Mouse (Mus musculus): ENCODE data around the gene Tmem182.

Gene Tmem182

DNA sequence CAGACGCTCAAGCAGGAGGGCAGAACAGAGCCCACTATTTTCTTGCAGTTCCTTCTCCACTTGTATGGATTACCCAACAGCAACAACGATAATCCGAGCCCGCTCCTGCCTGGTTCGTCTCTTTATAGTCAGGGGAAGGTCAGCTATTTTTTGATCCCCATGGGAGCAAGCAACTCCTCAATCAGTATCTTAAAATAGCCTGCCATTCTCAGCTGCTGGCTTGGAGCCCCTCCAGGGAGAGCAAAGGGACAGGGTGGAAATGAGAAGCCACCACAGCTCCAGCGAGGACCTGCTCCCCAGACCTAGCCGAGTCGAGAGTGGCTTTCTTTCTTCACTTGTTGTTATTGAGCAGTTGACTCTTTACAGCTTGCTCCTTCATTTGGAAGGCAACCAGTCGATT, at the start of gene Tmem182:
Gene Tmem182, plus strand, starts transcription at position 251 of the 400 bp plus-strand sequence.
- DNase-seq (ENCODE audit: low spot score), result no peak

DNA sequence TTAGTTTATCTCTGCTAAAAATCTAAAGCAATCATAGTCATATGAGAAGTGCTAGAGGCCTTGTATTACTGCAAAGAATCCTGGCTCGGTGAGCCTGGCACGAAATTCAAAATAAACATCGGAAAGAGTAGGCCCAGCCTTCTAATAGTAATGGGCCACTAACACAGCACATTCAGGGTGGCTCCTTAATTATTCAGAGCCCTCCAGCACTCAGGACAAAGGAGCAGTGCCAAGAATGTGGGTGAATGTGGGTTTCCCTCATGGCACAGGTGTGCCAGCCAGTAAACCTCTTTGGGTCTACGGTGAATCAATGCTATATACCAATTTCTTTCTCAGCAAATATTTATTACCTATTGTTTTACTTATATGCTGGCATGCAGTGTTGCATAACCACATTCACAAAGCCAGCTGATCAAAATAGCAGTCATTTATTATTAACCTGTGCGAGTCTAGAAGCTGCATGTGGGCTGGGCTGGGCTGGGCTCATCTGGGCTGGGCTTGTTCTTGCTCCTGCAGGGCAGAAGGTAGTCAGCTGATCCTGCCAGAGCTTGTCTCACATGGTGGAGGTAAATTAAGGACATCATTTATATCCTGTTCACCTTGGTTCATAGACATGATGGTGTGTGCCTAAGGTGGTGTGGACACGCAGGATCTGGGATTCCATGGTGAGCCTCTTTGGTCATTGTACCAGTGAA, 45.5 kb upstream of the Tmem182 start:
- DNase-seq (ENCODE audit: low spot score), result no peak

DNA sequence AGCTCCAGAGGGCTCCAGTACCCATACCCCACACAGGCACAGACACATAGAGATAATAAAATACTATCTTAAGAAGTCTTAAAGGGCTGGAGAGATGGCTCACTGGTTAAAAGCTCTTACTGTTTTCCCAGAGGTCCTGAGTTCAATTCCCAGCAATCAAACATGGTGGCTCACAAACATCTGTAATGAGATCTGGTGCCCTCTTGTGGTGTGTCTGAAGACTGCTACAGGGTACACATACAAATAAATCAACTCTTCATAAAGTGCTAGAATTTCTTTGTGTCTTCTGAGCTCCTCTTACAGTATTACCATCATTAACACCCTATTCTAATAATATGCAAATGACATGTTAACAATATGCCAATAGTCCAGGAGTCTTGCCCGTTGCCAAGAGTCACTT, 41.4 kb upstream of the Tmem182 start:
- no peak for DNase-seq (ENCODE audit: low spot score)

DNA sequence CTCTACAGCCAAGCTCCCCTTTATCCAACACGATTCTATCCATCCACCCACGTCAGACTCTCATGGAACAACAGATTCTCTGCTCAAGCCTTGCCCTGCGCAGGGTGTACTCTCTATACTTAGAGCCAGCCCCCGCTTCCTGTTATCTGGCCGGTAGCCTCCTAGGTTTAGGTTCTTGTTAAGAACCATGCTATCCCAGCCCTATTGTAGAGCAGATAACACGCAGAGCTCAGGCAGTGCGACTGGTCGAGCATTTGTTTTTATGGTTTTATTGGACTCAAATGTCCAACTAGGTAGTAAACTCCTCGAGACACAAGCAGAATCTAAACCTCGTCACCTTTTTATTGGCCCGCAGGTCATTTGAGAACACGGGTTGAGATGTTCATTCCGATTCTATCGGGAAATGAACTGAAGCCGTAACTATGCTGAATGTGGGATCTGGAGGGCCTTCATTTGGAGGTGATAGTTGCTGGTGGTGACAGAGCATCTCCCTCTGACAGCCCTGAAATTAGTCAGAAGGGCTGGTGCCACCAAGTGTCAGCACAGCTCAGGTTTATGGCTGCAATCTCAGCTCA, 40.6 kb upstream of the Tmem182 start:
- no peak for DNase-seq (ENCODE audit: low spot score)

DNA sequence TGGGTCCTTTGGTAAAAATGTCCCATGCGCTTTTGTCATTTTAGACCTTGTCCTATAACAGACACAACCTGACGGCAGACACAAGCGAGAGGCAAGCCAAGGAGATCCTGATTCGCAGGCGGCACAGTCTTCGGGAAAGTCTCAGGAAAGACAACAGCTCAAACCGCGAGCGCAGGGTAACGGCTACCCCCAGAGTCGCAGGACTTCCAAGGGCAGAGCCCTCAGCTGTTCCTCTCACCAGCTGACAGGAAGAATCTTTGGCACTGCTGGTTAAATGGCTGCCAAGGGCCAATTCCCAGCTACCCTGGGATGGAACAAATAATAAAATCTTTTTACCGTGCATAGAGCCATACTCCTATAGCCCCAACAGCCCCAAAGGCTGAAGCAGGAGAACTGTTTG, 39.9 kb upstream of the Tmem182 start:
- DNase-seq (ENCODE audit: low spot score), result no peak

DNA sequence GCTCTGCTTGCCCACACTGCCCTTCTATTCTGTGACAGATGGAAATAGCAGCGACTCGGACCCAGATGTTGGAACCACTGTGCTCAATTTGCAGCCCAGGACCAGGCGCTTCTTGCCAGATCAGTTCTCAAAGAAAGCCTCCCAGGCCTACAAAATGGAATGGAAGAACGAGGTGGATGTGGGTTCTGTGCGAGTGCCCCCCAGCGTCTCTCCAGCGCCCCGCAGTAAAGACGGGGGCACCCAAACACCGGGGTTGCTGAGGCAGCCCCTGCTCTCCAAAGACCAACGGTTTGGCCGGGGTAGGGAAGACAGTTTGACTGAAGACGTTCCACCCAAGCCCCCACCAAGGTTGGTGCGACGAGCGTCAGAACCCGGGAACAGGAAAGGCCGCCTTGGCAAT, 37.8 kb upstream of the Tmem182 start:
- DNase-seq (ENCODE audit: low spot score), result no peak

DNA sequence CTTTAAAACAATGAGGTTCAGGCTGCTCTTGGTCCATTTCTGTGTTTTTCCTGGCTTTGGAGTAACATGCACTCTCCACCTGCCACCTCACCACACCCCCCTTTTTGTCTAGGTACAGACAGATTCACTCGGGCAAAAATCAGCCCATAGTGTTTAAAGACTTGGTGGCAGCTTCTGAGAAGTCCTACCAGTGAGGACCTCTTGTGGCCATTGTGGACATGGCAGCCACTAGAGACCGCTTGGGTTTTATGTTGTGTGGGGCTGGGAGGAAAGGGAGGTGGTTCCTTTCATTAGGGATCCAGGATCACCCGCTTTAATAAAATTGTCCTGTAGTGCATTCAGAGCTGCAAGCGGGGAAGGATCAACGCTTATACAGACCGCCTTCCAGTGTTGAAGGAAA, 36.8 kb upstream of the Tmem182 start:
- no peak for DNase-seq (ENCODE audit: low spot score)

DNA sequence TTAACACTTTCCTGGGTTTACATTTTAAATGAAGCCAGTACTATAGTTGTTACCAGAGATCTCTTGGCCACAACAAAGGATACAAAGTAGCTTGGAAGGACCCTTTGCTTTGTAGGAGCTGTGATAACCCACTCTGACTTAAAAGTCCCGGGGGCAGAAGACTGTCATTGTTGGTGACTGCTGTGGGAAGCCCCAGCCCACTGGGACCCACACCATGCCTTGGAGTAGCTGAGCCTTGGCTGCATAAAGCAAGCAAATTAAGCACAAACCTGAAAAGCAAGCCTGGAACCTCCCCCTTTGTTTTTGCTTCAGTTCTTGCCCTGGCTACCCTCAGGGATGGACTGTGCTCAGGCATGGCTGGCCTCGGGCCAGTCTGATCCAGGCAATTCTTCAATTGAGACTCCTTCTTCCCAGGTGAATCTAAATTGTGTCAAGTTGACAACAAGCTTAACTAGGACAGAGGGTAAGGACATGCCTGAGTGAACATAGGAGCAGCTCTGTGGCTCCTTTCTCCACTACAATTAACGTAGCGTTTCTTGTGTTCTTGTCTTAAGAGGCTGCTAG, 36.0 kb upstream of the Tmem182 start:
- no peak for DNase-seq (ENCODE audit: low spot score)

DNA sequence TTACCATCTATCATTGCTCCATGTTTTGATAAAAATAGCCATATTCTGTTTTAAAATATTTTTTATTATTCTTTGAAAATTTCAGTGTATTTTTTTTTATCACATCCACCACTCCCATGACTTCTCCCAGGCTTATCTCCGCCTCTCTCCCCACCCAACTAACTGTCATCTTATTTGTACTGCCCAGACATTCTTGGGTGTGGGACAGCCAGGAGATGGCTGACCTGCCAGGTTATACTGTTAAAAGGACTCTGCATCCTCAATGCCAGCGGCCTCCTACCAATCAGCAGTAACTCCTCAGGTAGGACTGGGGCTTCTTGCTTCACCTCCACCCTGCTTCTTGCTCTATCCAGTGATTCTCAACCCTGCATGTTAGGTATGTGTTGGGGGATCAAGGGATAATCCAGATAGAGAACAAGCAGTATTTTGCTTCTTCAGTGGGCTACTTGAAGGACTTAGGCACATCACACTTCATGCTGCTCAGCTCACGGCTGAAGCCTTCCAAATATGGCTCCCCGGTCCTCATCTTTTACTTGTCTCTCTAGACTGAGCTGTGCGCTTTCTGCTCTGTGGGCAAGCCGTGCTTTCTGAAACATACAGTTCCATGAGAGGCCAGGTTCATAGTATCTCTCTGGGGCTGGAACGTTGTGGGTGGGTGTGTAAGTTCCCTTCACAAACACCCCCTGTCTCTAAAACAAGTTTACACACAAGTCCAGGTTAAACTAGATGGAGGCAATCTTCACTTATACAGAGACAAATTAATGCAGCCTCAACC, 34.0 kb upstream of the Tmem182 start:
- DNase-seq (ENCODE audit: low spot score), result peak; percentile 4

DNA sequence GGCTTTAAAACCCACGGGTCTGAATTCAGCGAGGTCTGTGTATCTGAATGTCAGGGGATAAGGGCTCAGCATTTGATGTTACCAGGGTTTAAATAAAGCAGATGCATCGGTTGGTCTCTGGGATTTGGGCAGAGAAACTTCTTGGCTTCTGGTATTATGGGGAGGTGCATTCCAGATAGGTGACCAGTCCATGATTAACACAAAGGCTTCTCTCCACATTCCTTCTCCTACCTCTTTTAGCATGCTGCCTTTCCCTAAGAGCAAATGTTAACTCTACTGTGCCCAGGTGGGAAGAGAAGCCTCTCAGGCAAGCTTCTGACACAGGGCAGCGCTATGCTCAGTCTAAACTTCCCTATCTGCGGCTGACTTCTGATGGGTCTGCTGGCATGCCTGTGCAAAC, 32.2 kb upstream of the Tmem182 start:
- no peak for DNase-seq (ENCODE audit: low spot score)

DNA sequence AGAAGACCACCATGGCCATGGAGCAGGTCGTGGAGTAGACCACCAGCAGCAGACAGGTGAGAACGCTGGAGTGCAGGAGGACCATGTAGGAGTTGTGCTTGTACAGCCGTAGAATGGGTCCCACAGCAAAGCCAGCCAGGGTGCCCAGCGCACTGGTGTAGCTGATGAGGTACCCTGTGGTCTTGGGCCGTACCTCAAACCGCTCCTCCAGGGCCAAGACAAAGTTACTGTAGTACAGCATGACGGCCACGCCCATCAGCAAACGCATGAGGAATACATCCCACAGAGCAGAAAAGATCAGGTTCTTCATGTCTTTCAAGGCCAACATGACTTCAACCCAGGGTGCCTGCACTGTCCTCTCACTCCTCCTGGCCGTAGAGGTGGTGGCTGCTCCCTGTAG, 31.4 kb upstream of the Tmem182 start:
- DNase-seq (ENCODE audit: low spot score), result no peak

DNA sequence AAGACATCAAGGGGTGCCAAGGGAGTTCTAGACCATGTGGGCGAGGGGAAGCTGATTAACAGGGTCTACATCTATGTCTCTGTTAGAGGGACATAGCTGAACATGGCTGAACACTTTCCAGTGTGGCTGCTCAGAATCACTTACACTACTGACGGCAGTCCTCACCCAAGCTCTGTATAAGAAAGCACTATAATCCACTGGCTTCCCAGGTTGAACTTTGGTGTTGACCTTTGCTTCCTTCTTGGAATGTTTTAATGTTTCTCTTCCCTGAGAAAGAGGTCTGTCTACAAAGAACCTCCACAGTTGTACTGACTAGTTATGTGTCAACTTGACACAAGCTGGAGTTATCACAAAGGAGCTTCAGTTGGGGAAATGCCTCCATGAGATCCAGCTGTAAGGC, 29.3 kb upstream of the Tmem182 start:
- DNase-seq (ENCODE audit: low spot score), result no peak

DNA sequence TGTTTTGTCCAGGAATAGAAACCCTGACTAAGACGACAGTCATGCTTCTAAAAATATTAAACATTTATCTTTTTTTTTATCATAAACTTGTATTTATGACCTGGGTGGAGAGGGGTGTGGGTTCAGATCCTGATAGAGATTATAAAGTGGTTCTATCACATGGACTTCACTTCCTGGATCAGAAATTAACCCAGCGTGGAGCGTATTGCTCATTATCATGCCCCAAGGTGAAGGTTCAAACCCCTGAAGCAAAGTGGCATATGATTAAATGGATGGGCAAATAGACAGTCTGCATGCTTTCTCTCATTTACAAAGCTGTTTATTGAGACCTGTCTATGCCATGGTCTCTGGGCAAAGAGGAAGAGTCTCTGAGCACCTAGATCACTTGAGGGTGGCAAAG, 28.6 kb upstream of the Tmem182 start:
- DNase-seq (ENCODE audit: low spot score), result no peak

DNA sequence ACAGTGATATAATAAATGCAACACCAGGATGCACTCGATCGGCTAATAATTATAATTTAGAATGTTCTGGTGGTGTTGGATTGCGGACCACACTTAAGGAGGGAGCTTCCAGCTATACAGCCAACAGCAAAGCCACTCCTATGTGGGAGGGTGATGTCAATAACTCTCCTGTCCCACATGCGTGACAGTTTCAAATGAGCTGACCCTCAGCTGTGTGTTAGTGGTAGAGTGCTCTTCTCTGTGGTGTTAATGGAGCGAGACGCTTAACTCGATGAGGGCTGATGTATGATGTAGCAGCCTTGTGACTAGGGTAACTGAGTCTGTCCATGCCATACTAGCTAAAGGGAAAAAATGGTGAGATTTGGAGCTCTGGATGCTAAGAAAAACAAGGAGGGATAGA, 22.0 kb upstream of the Tmem182 start:
- no peak for DNase-seq (ENCODE audit: low spot score)

DNA sequence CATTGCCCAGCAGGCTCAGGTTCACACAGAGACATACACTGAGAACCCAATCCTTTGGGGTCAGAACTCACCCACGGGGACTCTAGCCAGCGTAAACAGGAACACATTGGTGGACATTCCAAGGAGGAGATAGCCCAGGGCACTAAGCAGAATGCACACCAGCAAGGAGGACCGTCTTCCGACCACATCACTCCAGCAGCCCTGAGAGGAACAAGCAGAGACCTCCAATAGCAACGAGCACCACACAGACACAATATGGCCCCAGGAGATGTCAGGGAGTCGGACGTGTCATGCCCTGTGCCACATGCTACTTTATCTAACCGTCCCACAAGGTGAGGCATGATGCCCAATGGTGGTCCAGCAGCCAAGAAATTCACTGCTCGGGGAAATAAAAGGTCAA, 21.1 kb upstream of the Tmem182 start:
- no peak for DNase-seq (ENCODE audit: low spot score)

DNA sequence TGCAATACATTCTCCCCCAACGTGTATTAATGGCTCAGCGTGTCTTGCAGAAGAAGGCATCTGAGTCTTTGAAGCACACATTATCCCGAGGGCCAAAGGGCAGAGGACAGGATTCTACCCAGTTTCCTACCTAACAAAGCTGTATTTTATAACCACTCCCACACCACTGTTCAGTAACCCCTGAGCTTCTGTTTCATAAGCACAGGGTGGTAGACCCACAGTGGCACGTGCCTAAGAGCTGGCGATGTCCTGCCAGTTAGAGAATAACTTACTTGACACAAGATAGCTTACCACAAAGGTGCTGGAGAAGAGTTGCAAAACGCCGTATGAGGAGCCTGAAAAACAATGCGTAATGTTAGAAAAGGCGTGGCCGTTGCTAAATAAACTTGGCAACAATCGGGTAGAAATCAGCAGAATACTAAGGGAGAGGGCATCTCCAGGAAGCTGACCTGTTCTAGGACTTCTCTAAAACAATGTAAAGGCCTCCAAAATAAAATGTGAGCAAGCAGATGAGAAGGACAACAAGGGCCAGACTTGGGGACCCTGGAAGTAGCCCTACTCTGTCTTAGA, 19.4 kb upstream of the Tmem182 start:
- no peak for DNase-seq (ENCODE audit: low spot score)

DNA sequence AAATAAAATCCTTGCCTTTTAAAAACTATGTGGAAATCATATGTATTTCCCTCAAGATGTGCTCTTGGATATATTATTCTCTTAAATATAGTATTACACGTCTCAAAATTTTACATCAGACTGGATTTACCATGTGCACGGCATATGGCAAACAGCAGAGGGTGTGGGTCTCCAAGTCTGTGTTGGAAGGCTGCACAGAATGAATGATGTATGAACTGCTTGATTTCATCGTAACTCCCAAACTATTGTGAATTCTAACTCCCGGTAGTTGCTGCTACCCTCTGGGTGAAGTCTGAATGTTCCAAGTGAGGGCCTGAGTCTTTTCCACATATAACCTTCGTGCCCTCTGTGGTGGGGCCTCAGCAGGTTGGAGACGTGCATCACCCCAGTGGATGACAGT, 16.4 kb upstream of the Tmem182 start:
- no peak for DNase-seq (ENCODE audit: low spot score)

DNA sequence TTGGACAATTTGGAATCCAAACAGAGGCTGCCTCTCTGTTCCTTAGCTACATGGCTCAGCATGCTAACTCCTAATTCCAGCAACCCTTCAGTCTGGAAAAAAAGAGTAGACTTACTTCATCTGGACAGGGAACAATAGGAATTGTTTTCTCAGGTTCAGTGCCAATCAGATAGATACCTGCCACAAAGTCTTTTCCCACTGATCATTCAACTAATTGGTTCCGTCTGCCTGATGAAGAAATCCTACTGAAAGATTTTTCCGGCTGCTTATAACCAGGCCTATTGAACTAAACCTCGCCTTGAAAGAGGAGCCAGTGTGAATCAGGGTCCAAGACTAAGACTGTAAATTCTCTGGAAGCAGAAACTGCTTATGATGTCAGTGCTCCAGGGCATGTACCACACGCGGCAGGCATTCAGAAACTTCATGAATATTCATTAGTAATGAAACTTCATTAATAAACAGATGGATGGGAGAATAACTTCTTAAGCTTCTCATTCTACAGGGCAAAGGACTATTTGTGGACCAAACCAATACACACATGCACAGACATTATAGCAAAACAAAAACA, 15.7 kb upstream of the Tmem182 start:
- no peak for DNase-seq (ENCODE audit: low spot score)

DNA sequence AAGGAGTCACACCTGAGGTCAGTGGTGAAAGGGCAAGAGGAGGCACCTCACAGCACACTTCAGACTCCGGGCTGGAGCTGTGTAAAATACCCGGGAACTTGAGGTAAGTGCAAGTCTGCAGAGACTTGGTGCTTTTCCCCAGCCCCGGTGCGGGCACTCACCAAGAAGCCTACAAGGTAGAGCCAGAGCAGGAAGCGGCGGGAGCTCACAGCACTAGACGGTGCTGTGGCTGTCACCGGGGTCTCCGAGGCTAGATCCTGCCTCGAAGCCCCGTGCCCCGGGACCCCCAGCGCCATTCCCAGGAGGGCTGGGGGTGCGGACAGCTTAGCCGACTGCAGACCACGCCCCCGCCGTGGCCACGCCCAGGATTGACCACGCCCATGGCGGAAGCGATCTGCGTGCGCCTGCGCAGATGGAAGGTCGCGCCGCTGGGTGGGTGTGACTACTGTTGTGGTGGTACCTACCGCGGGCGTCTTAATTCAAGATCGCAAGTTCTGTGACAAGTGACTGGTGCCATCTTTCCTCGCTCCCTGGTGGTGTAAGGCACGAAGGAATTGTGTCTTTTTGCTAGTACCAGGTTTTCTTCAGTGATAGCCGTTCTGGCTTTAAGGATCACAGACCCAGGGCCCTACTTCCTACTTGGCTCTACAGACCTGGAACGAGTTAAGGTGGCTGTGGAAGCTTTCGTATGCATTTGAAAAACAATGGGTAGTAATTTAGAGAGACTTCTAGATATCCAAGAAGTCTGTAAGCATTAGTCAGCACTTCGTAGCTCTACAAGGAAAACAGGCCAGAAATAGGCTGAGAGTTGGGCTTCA, 14.9 kb upstream of the Tmem182 start, which contains the start of gene Mfsd9:
Gene Mfsd9, minus strand, starts transcription at position 364 of the 818 bp plus-strand sequence.
- DNase-seq (ENCODE audit: low spot score), result peak; percentile 88

DNA sequence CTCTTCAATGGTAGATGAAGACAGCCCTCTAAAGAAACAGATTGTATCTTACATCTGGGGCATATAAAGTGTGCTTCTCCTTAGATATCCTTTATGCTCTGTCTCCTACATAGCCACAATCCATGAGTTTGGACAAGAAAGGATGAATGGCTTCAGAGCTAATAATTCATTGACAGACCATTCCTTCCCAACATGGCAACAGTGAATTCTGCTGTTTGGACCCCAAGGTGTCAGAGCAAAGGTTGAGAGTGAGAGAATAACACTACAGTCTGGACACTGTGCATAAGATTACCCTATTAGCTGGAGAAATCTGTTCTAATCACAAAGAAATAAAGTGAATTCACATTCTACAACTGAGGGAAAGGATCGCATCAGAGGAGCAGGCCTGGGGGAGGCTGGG, 9.9 kb upstream of the Tmem182 start:
- no peak for DNase-seq (ENCODE audit: low spot score)

DNA sequence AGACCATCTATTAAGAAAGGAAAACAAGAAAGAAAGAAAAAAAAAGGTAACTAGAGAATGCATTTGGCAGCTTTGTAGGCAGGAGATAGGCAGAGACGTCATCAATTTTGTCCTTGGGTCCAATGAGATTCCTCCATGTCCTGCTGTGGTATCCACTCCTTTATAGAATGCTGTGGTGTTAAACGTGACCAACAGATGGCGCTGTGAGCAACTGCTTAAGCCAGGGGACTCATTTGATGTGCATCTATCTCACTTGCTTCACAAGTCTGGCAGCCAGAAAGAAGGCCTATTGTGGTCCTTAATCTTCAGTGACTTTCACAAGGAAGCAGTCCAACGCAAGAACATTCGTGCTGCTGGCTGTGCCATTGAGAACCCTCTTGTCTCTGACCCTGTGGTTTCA, 8.1 kb upstream of the Tmem182 start:
- peak; percentile 21 for DNase-seq (ENCODE audit: low spot score)
